Mouse (Mus musculus) heart, adult 2 months (tissue): ENCODE results near the gene Pafah1b1. TPM values are rescaled to one million over a fixed set of nuclear protein-coding genes. Genes with fewer than 3 reads are reported as not detected.

ENCODE experiments used
- DNase-seq, 2 experiments: peaks; one replicate each; pipeline ENCODE4 v3.0.0; 2021
- H3K27ac ChIP-seq: fragments of 200-600 bp; 2 replicates; pipeline ENCODE4 v1.8.1; 2022
- H3K27me3 ChIP-seq: fragments of 200-500 bp; 2 replicates; pipeline ENCODE4 v1.6.1; 2012; ENCODE audit warnings: mild to moderate bottlenecking, low read length, inconsistent platforms, mixed read lengths; ENCODE audit not compliant: control insufficient read depth, insufficient read depth
- H3K36me3 ChIP-seq: fragments of 200-500 bp; 2 replicates; pipeline ENCODE4 v1.6.1; 2012; ENCODE audit warnings: low read length, inconsistent platforms; ENCODE audit not compliant: control insufficient read depth, insufficient read depth
- H3K4me1 ChIP-seq: fragments of 200-500 bp; 2 replicates; pipeline ENCODE4 v1.6.1; 2011; ENCODE audit warnings: low read length; ENCODE audit not compliant: control insufficient read depth, insufficient read depth
- H3K4me3 ChIP-seq: fragments of 200-600 bp; 2 replicates; pipeline ENCODE4 v1.8.1; 2022
- H3K79me2 ChIP-seq: fragments of 200-500 bp; replicated peaks from 2 replicates; pipeline ENCODE4 v1.6.1; 2012; ENCODE audit warnings: mild to moderate bottlenecking, inconsistent platforms, low read length, moderate library complexity, mixed read lengths; ENCODE audit not compliant: control insufficient read depth, insufficient read depth
- H3K9ac ChIP-seq: fragments of 200-500 bp; 2 replicates; pipeline ENCODE4 v1.6.1; 2012; ENCODE audit warnings: low read depth, mild to moderate bottlenecking, control low read depth, inconsistent platforms, low read length, mixed read lengths
- CTCF ChIP-seq: fragments of 200-600 bp; IDR thresholded peaks from 2 replicates; pipeline ENCODE4 v1.8.1; 2022; ENCODE audit warnings: antibody characterized with exemption, mild to moderate bottlenecking, moderate library complexity
- EP300 ChIP-seq: fragments of 200-500 bp; IDR thresholded peaks from 2 replicates; pipeline ENCODE4 v1.6.1; 2011; ENCODE audit warnings: low read depth, low read length, control low read depth; ENCODE audit not compliant: insufficient read depth
- POLR2A ChIP-seq: fragments of 200-500 bp; IDR thresholded peaks from 2 replicates; pipeline ENCODE4 v1.6.1; 2011; ENCODE audit warnings: mild to moderate bottlenecking, low read depth, low read length, control low read depth; ENCODE audit not compliant: insufficient read depth
- WGBS: fragments of 180-500 bp; shearing (Covaris S2); methylation state at CpG from one replicate; pipeline ENCODE4 v1.1.7; 2018; 5-methylcytosine and 5-hydroxymethylcytosine counted together
- intact Hi-C: fragments of 180-260 bp; cut with DNase I; formaldehyde crosslinking; loops from one replicate; pipeline ENCODE4 v1.15.1; 2025
- polyA plus RNA-seq: library from polyadenylated mRNA; depleted of rRNA; stranded (reverse); fragments of >200 nt; gene quantifications from 2 replicates; pipeline ENCODE4 v1.2.3, GENCODE M21; 2012
- total RNA-seq, 2 experiments: library from RNA; stranded (reverse); gene quantifications; 2 replicates each; pipeline ENCODE4 v1.2.3; 2021

Pafah1b1 gene
- total and polyA plus RNA-seq, 3 experiments, result 30.2 to 233 (median 208) TPM

GRCm38 (mm10) chr11:74725181-74725580 is 711 bp upstream of the Pafah1b1 start:
- TF ChIP-seq CTCF (no peak), EP300 (no peak), POLR2A (no peak)
- Histone ChIP-seq H3K9ac (no peak overlapping the region), H3K4me1 (peaks cover 8% of the 10 kb centered on the region), H3K27ac (peak overlapping the region; percentile 100), H3K36me3 (peaks cover 11% of the 10 kb centered on the region), H3K4me3 (peak overlapping the region; percentile 87; the same call in 1 of the 2 replicates), H3K79me2 (peaks cover 2% of the 10 kb centered on the region; the same call in 1 of the 2 replicates), H3K27me3 (no peaks in the 10 kb centered on the region)
- WGBS, result 50% methylated on average over 5 of the region's 5 CpGs
- intact Hi-C loops, result loop anchor here (2.0 kb wide), 3 partner anchors 46 to 106 kb away; partner anchors contain the start of genes Cluh, Mettl16 and Mnt
- DNase-seq, result peak; percentile 57 to 61

GRCm38 (mm10) chr11:74723357-74724234 is 874 bp downstream of the Pafah1b1 start:
- peak; percentile 87 to 90 for DNase-seq
- Histone ChIP-seq H3K79me2 (peaks cover 3% of the 10 kb centered on the region), H3K4me1 (peaks cover 13% of the 10 kb centered on the region), H3K9ac (peak overlapping the region; percentile 92), H3K27me3 (no peaks in the 10 kb centered on the region), H3K27ac (peak overlapping the region; percentile 100), H3K4me3 (peak overlapping the region; percentile 87), H3K36me3 (peaks cover 20% of the 10 kb centered on the region)
- intact Hi-C loops, result loop anchor here (2.0 kb wide), 3 partner anchors 47 to 107 kb away; partner anchors contain the start of genes Cluh, Mettl16 and Mnt
- TF ChIP-seq POLR2A (peak; percentile 39; the same call in 1 of the 2 replicates), CTCF (no peak), EP300 (no peak)
- under 1% methylated on average over 46 of the region's 75 CpGs for WGBS

- Histone ChIP-seq H3K36me3 (peaks cover 23% of the 10 kb centered on the region), H3K27me3 (no peaks in the 10 kb centered on the region), H3K79me2 (peaks cover 3% of the 10 kb centered on the region), H3K4me1 (peaks cover 13% of the 10 kb centered on the region), H3K9ac (no peak overlapping the region), H3K4me3 (peak overlapping the region; percentile 87), H3K27ac (no peak overlapping the region)
- 10% methylated on average over 3 of the region's 3 CpGs for WGBS
- intact Hi-C loops, result no loop called here
- DNase-seq, result no peak
- no peak for TF ChIP-seq POLR2A
These were observed 2.5 kb downstream of the Pafah1b1 start for GRCm38 (mm10) chr11:74721971-74722370.

DNA sequence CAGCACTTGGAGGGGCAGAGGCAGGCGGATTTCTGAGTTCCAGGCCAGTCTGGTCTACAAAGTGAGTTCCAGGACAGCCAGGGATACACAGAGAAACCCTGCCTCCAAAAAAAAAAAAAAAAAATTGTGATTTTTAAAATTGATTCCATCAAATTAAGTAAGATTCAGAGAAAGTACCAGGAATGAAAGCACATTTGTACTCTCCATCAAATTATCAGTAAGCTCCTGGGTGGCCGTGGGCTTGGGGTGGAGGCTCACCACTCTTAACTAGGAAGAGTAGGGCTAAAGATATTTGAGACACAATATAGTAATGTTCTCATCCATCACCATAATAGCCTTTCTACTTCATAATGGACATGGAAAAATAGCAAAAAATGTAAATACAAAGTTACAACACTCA is 3.3 kb downstream of the Pafah1b1 start:
- Histone ChIP-seq H3K27ac (no peak overlapping the region), H3K4me1 (peaks cover 17% of the 10 kb centered on the region), H3K27me3 (no peaks in the 10 kb centered on the region), H3K36me3 (peaks cover 30% of the 10 kb centered on the region), H3K79me2 (peaks cover 3% of the 10 kb centered on the region), H3K4me3 (no peak overlapping the region), H3K9ac (no peak overlapping the region)
- DNase-seq, result no peak
- no peak for TF ChIP-seq POLR2A
- TF ChIP-seq CTCF, result no peak
- TF ChIP-seq EP300, result no peak
- intact Hi-C loops, result no loop called here
- 33% methylated on average over 2 of the region's 2 CpGs for WGBS

DNA sequence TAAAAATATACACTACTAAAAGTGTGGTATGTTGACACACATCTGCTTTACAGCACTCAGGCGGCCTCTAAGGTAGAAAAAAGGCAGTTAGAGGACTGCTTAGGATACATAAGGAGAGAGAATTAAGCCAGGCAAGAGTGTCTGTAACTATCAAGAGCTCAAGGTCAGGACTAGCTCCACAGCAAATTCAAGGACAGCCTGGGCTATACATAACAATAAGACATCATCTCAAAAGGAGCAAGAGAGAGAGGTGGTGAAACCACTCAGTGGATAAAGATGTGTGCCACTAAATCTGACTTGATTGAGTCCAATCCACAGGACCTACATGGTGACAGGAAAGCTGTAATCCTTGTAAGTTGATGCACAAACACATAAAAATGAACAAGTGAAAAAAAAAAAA is 3.8 kb downstream of the Pafah1b1 start:
- peaks cover 3% of the 10 kb centered on the region for H3K79me2 ChIP-seq
- peak overlapping the region; percentile 15; the same call in 1 of the 2 replicates for H3K27ac ChIP-seq
- no peak overlapping the region for H3K9ac ChIP-seq
- WGBS, result 32% methylated on average over 1 of the region's 1 CpGs
- no peak overlapping the region for H3K4me3 ChIP-seq
- TF ChIP-seq POLR2A (no peak), EP300 (no peak), CTCF (no peak)
- peaks cover 18% of the 10 kb centered on the region for H3K4me1 ChIP-seq
- peaks cover 33% of the 10 kb centered on the region for H3K36me3 ChIP-seq
- no peak for DNase-seq
- intact Hi-C loops, result no loop called here
- no peaks in the 10 kb centered on the region for H3K27me3 ChIP-seq

- Histone ChIP-seq H3K4me3 (no peak overlapping the region), H3K27me3 (no peaks in the 10 kb centered on the region), H3K9ac (no peak overlapping the region), H3K4me1 (peaks cover 15% of the 10 kb centered on the region), H3K27ac (no peak overlapping the region; the same call in 1 of the 2 replicates), H3K79me2 (peaks cover 3% of the 10 kb centered on the region; the same call in 1 of the 2 replicates), H3K36me3 (peaks cover 42% of the 10 kb centered on the region)
- 31% methylated on average over 3 of the region's 3 CpGs for WGBS
- TF ChIP-seq EP300 (no peak), CTCF (no peak), POLR2A (no peak)
- intact Hi-C loops, result no loop called here
- DNase-seq, result peak; percentile 38 to 43
These were observed 8.4 kb downstream of the Pafah1b1 start for GRCm38 (mm10) chr11:74715971-74716525.
